Mouse (Mus musculus): ENCODE measurements around the gene Lyst.
"Not testable (repeated sequence)": the region's sequence is repeated elsewhere in the genome, so short reads cannot be mapped to it uniquely, and the experiment has no call there.

Lyst gene

GRCm38 (mm10) chr13:13777052-13777451 is 186.9 kb downstream of the Lyst start:
- 0 out of 2 replicates have a peak, but pooled peaks have one; percentile 45 for ATAC-seq (ENCODE audit: insufficient number of reproducible peaks, low FRiP score, low TSS enrichment)

DNA sequence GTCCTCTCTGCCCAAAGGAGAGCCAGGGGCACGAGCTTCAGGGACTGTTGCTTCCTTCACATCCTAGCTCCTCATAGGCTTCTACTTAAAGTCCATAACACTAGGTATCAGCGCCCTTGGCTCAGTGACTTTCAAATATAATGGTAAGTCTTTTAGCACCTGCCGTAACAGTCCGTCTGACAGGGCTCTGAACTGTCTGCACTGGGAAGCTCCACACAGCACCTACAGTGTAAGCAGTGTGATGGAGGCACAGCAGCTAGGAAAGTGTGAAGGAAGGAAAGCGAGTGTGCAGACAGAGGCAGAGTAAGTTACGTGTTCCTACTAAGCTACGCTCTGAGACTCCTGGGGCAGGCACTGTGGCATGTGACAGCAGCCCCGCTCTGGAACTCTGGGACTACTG is 187.5 kb downstream of the Lyst start:
- ATAC-seq (ENCODE audit: insufficient number of reproducible peaks, low FRiP score, low TSS enrichment) = no peak

DNA sequence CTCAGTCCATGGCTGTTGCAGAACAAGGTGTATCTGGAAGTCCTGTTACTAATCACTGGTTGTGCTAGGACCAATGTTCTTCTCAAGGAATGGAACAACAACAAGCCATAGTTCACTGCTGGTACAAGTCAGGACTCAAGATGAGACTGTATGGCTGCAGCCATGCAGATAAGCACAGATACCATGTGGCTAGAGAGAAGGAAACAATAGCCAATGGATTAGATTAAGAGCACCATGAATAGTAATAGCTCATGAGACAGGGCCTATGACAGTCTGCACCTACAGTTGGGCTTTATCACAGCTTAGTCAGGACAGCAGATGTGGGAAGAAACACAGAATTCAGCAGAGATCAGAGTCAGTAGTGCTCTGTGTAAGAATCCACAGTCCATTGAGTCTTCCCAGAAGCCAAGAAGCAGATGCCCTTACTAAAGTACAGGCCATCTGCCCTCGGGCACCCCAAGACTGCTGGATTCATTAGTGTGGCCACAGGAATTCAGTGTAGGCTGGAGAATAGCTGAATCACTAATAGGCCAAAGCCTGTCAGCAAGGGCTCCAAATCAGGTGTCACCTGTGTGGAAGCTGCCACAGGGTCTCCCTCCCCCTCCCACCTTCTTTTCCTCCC is 188.8 kb downstream of the Lyst start:
- no peak for ATAC-seq (ENCODE audit: insufficient number of reproducible peaks, low FRiP score, low TSS enrichment)

DNA sequence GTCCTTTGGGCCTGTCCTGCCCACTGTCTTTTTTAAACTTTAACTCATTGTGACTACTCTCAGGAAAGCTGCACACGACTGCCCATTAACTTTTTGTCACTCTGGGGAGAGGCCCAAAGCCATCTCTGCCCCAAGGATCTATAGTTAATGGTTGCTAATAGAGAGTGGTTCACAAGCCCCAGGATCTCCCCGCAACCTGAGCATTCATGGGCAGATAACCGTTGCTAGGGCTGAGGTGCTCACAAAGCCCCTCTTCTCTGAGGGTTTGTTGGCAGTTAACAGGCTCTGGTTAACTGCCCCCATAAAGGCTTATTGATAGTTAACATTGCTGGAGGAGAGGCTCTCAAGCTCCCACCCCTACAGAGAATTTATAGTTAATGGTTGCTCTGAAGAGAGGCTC is 190.1 kb downstream of the Lyst start:
- ATAC-seq (ENCODE audit: insufficient number of reproducible peaks, low FRiP score, low TSS enrichment) = no peak

DNA sequence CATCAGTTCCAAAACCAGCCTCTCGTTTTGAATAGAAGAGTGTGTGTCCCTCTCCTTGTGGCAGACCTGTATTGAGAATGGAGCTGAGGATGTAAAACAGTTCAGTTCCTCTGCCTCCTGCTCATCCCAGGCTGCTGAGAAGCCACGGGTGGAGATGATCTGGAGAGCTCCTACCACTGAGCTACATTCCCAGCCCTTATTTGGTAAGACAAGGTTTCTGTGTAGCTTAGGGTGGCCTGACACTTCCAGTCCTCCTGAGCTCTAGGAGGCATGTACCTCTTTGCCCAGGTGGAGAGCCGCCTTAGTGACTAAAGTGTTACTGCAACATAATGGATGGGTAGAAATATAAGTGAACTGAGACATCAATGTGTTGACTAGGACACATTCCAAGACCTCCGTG is 190.8 kb downstream of the Lyst start:
- ATAC-seq (ENCODE audit: insufficient number of reproducible peaks, low FRiP score, low TSS enrichment) = no peak

GRCm38 (mm10) chr13:13783296-13783695 is 193.1 kb downstream of the Lyst start:
- no peak for ATAC-seq (ENCODE audit: insufficient number of reproducible peaks, low FRiP score, low TSS enrichment)

- peak; percentile 12; the same call in 1 of the 2 replicates for ATAC-seq (ENCODE audit: insufficient number of reproducible peaks, low FRiP score, low TSS enrichment)
Observed at GRCm38 (mm10) chr13:13783894-13784419, 193.8 kb downstream of the Lyst start, which contains the start of gene Gng4. Gng4 (plus strand) TSS chr13:13784059.

- ATAC-seq (ENCODE audit: insufficient number of reproducible peaks, low FRiP score, low TSS enrichment) = no peak
Observed at GRCm38 (mm10) chr13:13784420-13784936, 194.3 kb downstream of the Lyst start.

GRCm38 (mm10) chr13:13784981-13785783 is 195.0 kb downstream of the Lyst start:
- ATAC-seq (ENCODE audit: insufficient number of reproducible peaks, low FRiP score, low TSS enrichment) = no peak

DNA sequence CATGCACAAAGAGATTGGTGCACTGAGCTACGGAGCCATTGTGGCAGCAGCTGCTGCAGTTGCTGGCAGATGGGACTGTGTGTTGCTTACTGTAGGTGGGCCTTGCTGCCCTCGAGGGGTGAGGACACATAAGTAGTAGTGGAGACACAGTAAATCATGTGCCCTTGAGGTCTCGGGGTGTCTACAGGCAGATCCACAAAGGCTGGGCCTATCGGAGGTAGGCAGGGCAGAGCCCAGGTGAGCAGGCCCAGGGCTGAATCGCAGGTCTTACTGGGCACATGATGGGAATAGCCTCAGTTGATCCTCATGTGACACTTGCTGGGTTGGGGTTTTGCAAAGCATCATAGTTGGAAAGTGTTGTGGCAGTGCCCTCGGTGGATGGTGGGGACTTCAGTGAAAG is 196.8 kb downstream of the Lyst start:
- no peak for ATAC-seq (ENCODE audit: insufficient number of reproducible peaks, low FRiP score, low TSS enrichment)

GRCm38 (mm10) chr13:13788070-13788469 is 197.9 kb downstream of the Lyst start:
- no peak for ATAC-seq (ENCODE audit: insufficient number of reproducible peaks, low FRiP score, low TSS enrichment)

DNA sequence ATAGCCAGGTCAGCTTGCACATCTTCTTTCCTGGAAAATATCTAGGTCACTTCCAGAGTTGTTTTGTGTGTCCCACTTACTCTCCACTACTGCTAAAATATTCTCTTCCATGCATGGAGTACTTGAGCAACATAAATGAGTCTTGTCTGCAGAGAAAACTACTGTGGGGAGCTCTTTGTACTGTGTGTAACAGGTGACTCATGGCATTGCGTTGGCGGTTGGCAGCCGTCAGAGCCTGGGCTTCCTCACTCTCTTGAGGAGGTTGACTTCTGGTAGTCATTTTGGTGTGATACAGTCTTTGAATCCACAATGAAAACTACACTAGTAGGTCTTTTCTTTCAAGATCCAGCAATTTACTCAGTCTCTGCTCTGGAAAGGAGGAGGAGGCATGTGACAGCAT is 201.8 kb downstream of the Lyst start:
- ATAC-seq (ENCODE audit: insufficient number of reproducible peaks, low FRiP score, low TSS enrichment) = no peak

DNA sequence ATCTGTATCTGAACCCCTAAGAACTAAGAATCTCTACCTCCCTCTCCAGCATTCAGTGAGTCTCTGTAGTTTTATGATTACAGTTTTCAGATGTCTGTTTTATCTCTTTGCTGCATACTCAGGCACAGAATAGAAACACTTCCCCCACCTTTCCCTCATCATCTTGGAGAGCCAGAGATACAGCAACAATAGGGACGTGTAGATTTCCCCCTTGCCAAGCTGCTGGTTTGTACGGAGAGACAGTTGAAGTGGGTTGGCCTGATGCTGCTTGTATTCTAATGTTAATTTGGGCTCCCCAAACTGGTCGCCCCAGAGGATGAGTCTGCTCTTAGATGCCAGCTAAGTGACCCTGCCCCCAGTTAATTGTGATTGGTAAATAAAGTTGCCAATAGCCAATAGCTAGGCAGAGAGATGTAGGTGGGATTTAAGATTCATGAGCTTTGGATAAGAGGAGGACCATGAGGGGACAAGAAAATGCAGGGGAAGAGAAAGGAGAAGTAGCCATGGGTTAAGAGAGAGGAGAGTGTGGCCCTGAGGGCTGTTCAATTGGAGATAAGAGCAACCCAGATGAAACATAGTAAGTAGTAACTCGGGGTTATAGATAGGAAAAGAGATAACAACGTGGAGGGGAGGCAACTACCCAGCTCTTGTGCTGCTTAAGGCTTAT is 205.1 kb downstream of the Lyst start:
- no peak for ATAC-seq (ENCODE audit: insufficient number of reproducible peaks, low FRiP score, low TSS enrichment)

DNA sequence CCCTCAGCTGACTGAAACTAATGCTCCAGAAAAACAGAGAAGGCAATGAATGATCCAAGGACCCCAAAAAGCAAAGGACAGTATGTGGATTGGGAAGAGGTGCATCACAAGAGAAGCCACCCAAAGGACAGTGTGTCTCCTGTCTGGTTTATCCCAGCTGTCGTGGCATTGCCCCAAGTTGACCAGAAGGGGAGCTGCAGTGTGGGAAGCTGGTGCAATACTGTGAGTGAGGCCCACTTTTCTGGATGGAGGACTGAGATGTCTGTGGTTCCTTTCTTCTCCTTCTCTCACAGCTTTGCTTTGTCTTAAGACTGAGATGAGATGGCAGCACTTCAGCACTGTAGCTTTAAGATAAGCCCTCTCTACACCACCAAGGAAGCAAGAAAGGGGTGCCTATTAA is 205.9 kb downstream of the Lyst start:
- ATAC-seq (ENCODE audit: insufficient number of reproducible peaks, low FRiP score, low TSS enrichment) = no peak

DNA sequence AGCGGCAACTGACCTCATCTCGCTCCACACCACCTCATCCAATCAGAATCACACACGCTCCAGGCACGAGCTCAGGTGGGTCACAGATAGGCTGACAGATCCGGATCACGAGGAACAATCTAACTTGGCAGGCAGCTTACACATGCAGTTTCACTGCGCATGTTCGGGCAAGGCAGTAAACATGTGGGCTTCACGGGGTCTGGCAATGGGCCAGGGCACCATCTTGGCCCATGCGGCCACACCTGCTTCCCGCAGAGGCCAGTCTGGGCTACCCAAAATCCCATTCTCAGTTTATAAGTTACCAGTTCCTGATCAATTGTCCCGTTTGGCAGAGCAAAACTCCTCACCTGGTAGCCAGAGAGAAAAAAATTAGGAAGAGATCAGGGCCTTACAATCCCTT is 207.6 kb downstream of the Lyst start:
- ATAC-seq (ENCODE audit: insufficient number of reproducible peaks, low FRiP score, low TSS enrichment) = not testable (repeated sequence)

DNA sequence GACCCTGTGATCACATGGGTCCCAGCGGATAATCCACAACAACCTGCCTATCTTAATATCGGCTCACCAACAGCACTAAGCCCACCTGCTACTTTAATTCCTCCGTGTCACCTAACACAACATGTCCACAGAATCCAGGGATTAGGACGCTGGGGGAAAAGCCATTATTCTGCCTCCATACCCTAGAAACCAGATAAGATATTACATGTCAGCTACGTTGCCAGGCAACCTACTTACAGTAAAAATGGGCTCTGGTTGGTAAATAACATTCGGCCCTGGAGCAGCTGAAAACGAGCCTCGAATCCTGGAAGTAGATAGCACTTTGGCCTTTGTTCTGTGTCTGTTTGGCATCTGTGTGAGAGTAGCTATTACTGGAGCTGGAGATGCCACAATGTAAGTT is 208.6 kb downstream of the Lyst start:
- ATAC-seq (ENCODE audit: insufficient number of reproducible peaks, low FRiP score, low TSS enrichment) = no peak

- no peak for ATAC-seq (ENCODE audit: insufficient number of reproducible peaks, low FRiP score, low TSS enrichment)
Observed at GRCm38 (mm10) chr13:13808337-13809132, 218.3 kb downstream of the Lyst start.

DNA sequence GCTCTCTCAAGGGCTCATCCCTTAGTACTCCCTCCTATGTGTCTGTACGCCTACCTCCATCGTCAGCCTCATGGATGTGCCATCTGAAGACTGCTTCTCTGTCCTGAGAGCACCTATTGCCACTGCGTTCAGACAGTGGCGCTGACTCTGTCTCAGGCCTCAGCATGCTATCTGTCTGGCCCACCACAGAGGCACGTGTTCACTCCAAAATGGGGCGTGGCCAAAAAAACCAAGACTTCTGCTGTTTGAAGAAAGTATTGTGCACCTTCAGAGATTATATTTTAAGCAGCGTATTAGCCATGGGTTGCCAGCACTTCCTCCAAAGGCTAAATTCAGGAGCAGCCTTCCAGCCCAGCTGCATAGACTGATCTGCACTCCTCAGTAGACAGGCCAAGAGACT is 220.7 kb downstream of the Lyst start:
- no peak for ATAC-seq (ENCODE audit: insufficient number of reproducible peaks, low FRiP score, low TSS enrichment)

DNA sequence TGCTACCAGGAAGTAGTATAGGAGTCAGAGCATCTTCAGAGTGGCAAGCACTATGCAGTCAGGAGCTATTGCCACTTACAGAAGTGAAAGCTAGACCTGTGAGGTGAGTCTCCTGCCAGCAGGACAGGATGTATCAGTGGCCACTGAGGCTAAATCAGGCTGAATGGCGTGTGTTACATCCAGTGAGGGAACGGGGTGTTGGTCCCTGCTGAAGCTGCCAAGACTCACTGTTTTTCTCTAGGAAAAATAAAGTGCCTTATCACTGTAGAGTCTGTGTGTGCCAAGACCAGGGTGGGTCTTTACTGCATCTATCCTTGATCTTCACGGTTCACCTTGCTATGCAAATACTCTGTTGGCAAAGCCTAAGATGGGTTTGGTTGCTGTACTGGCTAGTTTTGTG is 228.5 kb downstream of the Lyst start:
- ATAC-seq (ENCODE audit: insufficient number of reproducible peaks, low FRiP score, low TSS enrichment) = no peak
